Mouse (Mus musculus): Measurements from ENCODE around the gene Cldn34c4.

The Cldn34c4 gene

GRCm38 (mm10) chrX:127736454-127736853 lies at the start of gene Cldn34c4:
TSS of gene Cldn34c4 (minus strand) at chrX:127736554.
- DNase-seq (ENCODE audit: low spot score), result no peak

- DNase-seq (ENCODE audit: low spot score), result no peak
These were observed 10.7 kb upstream of the Cldn34c4 start for GRCm38 (mm10) chrX:127747062-127747461.
